Mouse (Mus musculus) layer of hippocampus, postnatal 10 days (tissue): ENCODE measurements around the gene Prkcb. TPM values are rescaled to one million over a fixed set of nuclear protein-coding genes. Genes with fewer than 3 reads are reported as not detected.

ENCODE experiments used
- DNase-seq, 2 experiments: peaks; one replicate each; pipeline ENCODE4 v3.0.0; 2021; ENCODE audit warnings: low spot score in 2 of 2
- total RNA-seq, 2 experiments: library from RNA; stranded (reverse); gene quantifications; 2 replicates each; pipeline ENCODE4 v1.2.3; 2021

The Prkcb gene
- total RNA-seq, 2 experiments from 2014 or later, result 621 to 648 TPM

DNA sequence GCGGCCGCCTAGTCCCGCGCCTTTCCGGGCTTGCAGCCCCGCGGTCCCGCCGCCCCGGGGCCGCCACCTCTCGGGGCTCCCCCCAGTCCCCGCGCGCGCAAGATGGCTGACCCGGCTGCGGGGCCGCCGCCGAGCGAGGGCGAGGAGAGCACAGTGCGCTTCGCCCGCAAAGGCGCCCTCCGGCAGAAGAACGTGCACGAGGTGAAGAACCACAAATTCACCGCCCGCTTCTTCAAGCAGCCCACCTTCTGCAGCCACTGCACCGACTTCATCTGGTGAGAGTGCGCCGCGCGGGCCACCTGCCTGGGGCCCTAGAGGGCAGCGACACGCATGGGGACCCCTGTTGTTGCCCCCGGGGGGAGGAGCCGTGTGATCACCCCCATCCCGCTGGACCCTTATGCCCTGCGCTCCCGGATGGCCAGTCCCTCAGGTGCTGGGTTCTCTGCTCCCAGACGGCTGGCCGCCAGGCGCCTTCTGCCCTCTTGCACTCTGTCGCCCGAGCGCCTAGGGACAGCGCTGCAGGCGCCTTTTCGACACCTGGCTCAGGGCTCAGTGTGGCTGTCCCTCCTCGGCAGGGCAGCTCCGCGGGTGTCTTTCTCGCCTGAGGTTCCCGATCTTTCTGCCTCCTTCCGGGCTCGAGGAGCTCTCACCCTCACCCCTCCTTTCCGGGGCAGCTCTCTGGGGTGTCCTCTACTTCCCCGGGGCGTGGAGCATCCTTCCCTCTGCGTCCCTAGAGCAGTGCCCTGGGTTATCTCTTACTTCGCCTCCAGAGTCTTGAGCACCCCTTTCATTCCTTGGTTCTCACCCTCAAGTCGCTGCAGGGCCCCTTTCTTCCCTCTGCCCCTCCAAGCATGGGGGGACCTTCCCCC is 926 bp downstream of the Prkcb start:
- DNase-seq, result peak in 1 of 2 experiments; percentile 46

DNA sequence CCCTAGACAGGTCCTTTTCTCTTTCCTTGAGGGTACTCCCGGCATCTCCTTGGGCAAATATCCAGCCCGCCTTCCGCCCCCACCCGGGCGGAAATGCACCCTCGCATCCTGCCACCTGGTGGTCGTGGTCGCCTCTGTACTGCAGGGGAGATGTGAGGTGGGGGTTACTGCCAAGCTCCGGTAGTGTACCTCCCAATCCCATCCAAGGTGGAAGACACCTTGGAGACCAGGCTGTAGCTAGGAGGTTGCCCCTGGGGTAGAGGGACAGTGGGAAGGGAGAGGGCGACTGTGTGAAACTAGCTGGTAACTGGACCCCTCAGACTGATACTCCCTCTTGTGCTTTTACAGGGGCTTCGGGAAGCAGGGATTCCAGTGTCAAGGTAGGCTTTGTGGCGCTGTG is 1.6 kb downstream of the Prkcb start:
- peak; percentile 64 to 80 for DNase-seq

DNA sequence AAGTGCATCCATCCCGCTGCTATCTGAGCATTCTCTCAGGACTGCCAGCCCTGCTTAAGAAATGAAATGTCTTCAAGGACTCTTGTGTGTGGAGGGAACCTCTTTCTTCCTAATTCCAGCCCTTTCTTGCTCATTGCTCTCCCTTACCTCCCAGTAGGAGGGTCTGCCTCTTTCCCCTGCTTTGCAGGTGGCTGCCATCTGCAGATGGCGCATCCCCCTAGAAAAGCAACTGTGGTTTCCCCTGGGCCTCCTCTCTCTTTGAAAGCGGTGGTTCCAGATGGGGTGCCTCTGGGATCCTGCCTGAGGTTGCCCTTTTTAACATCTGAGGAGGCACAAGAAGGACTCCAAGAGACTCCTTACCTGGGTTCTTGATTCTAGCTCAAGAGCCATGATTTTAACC is 2.2 kb downstream of the Prkcb start:
- no peak for DNase-seq

DNA sequence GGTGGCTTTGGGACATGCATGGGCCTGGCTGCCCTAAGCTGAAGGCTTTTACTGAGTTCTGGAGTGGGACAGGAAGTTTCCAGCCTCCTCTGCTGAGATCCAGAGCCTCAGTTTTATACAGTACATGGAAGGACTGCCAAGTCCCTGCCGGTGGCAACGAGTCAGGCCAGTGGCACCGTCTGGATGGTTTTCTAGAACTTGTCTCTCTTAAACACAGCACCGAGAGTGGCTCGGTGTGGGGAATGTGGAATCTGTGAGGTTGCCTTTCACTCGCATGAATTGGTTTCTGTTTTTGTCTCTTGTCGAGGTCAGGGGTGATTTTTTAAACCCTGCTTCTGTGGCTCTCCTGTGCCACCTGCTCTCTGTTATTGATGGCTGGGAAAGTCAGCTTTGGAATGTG is 3.6 kb downstream of the Prkcb start:
- no peak for DNase-seq

DNA sequence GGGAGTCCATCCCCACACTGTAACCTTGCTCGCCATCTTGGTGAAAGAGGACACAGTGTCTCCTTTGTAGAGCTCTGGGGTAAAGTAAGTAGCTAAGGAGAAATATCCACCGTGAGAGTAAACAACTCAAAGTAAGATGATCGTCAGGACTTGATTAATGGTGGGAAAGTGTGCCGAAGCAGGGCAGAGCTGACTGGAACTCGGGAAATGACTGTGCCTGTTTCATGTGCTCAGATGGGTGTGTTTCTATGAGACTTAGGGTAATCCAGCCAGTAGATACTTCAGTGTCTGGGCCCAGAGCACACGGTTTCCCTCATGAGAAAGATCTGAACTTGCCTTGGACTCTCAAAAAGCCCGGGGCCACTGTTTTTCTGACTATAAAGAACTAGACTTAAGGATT is 5.6 kb downstream of the Prkcb start:
- no peak for DNase-seq

DNA sequence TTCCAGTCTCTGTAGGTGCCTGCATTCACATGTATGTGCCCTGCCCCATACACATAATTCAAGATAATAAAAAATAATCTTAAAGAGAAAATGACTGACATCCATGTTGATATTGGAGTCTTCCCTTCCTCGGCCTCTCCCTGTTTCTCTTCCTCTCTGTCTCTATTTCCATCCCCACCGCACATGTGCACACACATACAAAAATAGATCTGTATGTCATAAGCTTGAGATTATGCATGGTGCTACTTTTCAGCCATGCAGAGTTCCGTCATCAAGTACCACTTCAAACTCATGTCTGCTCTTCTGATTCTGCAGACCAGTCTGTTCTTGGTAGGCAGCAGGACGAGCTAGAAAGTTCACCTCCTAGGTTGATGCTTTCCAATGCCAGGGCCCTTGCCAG is 6.8 kb downstream of the Prkcb start:
- no peak for DNase-seq

DNA sequence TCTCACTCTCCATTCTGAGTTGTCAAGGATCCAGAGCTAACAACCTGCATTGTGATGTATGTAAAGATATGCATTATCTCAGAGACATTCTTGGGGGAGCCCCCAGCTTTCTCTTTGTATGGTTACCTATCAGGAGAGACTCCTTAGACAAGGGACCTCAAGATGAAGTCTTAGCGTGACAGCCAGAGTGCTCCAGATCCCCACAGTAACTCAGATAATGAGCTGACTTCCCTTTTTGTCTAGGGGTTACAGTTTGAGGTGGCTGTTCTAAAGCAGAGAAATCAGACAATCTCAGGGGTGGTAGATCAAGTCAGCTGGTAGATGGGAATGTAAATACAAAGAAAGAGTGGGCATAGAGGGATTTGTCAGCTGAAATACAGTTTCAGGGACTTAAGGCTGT is 7.8 kb downstream of the Prkcb start:
- no peak for DNase-seq

DNA sequence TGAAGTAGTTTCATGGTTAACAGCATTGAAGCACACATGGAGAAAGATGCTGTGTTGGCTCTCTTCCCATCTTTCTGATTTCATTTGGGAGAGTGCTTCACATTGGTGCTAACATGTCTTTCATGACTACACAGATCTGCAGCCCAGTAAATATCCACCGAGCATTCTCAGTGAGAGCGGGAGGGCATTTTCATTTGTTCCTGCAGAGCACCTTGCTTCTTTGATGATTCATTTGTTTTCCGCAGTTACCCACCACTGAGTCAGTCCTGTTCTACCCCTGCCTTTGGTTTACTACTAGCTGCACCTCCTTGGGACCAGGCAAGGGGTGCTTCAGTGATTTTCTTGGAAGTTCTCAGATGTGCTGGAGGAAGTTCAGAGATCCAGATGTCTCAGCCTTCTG is 8.3 kb downstream of the Prkcb start:
- no peak for DNase-seq

DNA sequence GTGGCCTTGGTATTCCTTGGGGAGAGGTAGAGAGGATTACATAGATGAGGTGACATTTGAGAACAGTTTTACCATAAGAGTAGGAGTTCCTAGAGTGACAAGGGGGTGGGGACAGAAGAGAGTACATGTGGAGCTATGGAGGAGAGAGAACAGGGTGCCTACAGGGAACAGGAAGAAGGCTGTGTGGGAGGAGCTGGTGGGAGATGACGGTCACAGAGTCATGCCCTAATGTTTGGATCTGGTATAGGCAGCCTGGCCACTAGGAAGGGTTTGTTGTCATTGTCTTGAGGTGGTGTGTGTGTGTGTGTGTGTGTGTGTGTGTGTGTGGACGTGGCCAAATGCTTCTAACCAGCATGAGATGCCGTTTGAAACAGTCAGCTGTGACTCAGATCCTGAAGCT is 9.1 kb downstream of the Prkcb start:
- DNase-seq, result no peak

DNA sequence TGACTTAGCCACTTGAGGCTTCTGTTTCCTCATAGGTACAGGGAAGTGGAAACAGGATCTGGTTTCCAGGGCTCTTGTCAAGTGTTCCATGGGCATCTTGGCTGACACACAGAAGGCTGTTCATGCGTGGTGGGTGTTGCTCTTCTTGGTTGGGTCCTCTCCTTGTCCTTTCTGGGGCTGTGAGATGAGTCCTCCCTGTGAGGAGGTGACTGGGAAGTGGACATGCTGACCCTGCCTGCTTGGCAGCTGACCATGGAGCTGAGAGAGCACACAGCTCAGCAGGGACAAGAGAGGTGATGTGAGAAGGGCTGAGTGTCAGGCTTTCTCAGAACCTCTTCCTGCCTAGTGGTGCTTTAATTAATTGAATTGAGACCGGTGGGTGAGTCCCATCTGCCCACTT is 10.2 kb downstream of the Prkcb start:
- DNase-seq, result no peak

DNA sequence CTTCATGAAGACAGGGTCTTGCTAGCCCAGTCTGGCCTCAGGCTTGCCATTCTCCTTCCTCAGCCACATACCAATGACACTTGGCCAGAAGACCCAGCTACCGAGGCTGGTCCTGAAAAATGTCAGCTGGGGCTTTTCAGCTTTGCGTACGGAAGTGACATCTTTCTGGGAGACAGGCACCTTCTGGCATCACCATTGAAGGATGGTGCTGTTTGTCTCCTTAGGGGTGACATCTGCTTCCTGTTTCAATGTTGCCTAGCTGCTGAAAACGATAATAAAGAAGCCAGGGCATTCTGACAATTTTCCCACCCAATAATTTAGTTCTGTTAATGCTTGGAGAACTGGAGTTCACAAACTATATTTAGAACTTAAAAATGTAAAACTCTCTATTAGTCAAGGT is 12.0 kb downstream of the Prkcb start:
- no peak for DNase-seq

DNA sequence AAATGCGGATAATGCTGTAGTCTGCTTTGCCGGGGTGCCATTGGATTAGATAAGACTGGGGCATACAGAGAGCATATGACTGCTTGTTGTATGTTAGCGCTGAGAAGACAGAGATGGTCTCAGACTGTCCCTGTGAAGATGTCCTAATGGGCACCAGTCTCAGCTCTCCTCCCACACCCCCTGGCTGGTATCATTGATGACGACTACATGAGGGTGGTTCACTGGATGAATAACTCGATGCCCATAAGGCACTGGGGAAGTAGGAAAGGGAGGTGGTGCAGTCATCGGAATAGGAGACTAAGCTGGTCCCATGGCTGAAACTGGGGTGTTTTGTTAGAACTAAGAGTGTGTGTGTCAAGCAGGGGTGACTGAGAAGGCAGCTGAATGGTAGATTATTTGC is 14.0 kb downstream of the Prkcb start:
- DNase-seq, result no peak

DNA sequence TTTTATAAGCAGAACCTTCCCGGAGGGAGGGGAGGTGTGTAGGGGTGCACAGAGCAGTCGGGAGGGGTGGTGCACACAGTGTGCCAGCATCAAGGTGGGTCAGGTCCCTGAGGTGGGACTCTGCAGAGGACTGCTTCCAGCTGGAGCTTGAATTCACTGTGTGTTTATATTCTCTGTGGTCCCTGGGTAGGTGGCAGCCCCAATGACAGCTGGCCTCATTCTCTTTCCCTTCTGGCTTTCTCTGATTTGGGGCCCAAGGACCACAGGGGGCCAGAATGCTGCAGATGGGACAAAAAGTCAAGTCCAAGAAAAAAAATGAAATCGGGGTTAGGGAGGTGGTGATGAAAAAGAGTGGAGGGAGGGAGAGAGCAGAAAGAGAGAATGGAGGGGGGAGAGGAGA is 15.4 kb downstream of the Prkcb start:
- no peak for DNase-seq

DNA sequence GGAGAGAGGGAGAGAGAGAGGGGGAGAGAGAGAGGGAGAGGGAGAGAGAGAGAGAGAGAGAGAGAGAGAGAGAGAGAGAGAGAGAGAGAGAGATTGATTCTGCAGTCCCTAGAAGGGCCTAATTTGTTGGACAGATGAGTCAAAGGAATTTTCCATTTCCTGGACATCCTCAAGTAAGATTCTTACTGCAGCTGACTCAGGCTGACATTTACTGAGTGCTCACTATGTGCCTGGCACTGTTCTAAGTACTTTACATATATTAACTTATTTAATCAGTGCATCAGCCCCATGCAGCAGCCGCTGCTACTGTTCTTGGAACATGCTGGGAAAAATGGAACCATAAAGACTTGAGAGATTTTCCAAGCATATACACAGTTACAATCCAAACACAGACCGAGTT is 16.0 kb downstream of the Prkcb start:
- DNase-seq, result no peak

DNA sequence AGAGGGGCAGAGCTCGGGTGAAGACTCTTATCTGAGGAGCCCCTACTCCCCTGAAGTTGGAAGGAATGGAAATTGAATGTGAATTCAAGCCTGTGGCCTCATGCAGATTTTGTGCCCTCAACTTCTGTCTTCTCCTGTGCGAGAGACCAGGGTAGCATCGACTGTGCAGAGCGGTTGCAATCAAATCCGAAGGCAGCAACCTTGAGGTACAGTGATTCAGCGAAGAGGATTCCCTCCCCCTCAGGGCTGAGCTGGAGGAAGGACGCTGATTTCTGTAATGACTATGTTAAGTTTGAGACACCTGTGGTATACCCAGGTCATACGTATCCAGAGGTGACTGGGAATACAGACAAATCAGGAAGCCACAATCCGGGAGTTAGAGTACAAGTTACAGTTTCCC is 18.7 kb downstream of the Prkcb start:
- no peak for DNase-seq

DNA sequence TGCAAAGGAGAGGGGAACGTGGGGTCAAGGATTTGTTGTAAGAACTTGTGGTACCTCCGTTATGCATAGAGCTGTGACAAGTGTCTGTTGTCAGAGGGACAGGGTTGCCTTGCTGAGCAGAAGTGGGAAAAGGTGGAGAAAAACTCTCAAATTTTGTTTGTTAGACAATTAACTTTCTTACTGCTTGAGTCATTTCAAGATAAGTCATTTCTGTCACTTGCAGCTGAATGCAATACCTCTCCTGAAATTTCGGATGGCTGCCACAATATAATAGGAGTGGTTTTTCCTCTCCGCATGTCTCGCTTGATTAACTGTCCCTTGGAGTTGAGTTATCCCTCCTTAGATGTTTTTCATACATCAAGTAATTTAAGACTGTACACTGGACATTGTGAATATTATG is 20.1 kb downstream of the Prkcb start:
- no peak for DNase-seq

DNA sequence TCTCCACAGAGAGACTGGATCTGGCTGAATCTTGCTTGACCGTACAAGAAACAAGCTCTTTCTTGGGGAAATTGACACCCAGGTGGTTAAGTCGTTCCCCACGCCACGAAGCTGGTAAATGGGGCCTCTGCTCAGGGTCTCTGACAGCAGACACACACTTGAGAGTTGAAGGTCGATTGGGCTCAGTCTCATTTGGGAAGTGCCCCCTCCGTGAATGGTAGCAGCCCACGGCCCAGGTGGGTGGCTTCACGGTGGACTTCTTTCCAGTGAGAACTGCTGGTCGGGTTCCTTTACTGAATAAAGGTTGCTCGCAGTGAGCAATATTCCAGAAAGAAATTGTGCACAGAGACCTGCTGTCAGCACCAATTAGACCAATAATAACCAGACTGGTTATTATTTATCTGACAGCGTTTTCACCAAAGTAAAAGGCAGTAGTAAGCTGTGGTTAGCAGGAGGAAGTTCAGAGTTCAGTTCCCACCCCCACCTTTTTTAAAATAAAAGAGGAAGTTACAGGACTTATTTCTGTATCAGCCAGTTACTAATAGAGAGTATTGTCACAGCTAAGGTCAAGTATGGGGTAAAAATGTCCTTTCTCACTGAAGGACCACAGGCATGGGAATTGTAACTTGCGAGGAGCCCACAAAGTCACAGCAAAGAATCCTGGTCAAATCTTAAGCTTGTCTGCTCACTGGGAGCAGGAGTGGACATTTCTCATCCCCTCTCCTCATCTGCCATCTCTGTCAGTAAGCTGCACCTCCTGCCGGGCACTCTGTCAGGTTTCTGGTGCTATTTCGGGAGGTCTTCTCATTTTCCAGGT is 21.6 kb downstream of the Prkcb start:
- DNase-seq, result no peak

DNA sequence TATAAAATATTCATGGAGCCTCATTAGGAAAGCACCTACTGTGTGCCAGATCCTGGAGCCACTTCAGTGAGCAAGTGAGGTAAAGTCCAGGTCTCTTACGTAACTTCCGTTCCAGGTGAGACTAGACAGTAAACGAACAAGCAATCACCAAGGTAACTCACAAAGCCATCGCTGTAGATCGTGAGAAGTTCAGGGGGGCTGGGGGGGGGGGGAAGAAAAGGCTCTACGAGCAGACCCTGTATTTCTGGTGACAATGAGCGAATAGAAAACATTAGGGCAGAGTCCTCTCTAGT is 22.1 kb downstream of the Prkcb start:
- DNase-seq, result no peak

DNA sequence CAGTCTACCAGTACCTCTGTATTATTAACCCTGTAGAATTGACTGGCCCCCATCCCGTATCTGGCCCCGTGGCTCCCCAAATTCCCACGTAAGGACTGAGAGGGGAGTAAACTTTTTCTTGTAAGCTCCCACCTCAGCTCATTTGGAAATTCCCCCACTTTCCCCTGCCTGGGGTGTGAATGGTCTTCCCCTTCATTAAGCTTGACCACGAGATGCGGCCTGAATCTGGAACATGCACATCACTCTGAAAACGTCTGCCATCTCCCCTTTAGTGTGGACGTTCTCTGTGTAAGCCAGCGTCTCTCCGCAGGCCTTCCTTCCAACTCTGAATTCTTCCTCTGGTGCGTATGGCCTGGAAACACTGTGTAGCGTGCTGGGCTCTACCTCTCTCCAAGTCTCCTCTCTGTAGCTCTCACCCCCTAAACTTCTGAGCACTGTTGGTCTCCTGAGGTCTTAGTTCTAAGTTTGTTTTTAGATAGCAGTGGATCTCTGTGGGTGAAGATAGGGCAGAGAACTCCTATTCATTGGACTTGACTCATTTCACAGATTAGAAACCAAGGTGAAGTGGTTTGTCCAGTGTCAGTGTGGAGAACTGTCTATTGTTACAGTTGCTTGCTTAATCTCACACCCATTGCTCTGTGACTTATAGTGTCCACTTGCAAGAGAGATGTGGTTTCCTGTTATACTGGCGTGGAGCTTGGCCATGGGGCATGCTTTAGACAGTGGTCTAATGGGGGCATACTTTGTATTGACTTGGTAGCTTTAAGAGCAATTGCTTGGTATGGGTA is 25.3 kb downstream of the Prkcb start:
- DNase-seq, result no peak

DNA sequence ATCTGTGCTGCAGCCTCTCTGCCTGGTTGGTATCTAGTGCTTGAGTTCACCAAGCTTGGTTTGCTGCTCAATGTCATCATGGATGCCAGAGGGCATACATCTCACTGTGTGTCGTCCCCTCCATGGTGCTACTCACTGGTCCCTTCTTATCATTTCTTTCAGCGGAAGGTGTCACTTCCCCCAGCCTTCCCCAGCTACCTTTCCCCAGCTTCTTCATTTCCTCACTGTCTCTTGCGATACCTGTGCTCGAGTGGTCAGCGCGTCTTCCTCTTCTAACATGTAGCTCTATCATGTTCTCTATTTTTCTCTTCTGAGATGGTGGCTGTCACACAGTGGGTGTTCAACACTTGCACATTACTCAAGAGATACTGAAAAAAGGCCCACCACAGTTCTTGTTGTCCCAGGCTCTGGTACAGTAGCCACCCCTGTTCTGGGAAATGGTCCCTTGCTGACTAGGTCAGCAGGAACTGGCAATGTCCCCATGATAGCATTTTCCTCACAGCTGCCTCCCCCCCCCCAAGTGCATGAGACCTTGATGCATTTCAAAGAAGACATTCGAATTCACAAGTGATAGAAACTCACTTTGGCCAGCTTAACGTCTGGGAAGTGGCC is 27.3 kb downstream of the Prkcb start:
- no peak for DNase-seq

DNA sequence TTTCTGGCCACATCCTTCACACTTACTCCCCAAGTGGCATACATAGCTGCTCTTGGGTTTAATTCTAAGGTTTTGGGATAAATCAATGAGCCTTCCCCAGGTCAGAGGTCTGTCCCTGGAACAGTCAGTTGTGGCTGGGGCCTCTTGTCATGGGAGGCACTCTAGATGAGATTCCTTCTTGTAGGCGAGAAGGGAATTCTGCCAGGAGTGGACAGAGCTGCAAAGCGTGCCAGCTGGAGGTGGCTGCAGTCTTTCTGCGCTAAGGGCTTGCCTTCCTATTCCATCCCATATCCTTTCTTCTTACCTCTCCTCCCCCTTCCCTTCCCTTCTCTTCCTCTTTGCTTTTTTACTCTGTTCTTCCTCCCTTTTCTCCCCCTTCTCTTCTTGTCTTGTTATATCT is 28.1 kb downstream of the Prkcb start:
- no peak for DNase-seq

DNA sequence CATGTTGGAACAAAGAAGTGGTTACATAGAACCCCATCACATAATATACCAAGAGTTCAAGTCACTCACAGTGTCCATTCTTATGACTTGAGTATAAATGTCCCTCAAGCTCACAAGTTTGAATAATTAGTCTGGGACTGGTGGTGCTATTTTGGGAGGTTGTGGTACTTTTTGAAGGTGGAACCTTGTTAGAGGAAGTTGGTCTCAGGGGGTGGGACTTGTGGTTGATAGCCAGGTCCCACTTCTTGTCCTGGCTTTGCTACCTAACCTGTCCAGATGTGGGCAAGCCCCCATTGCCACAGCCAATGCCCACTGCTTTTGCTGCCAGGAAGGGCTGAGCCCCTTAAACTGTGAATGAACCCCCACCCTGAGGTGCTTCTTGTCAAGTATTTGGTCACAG is 28.9 kb downstream of the Prkcb start:
- no peak for DNase-seq
